Mouse (Mus musculus) heart, adult 9 months (tissue): ENCODE measurements around the gene Gm3411.
"Not testable (repeated sequence)": the region's sequence is repeated elsewhere in the genome, so short reads cannot be mapped to it uniquely, and the experiment has no call there.

Source experiments
- DNase-seq, 2 experiments: peaks; one replicate each; pipeline ENCODE4 v3.0.0; 2022; ENCODE audit warnings: low spot score in 2 of 2

Gene Gm3411

DNA sequence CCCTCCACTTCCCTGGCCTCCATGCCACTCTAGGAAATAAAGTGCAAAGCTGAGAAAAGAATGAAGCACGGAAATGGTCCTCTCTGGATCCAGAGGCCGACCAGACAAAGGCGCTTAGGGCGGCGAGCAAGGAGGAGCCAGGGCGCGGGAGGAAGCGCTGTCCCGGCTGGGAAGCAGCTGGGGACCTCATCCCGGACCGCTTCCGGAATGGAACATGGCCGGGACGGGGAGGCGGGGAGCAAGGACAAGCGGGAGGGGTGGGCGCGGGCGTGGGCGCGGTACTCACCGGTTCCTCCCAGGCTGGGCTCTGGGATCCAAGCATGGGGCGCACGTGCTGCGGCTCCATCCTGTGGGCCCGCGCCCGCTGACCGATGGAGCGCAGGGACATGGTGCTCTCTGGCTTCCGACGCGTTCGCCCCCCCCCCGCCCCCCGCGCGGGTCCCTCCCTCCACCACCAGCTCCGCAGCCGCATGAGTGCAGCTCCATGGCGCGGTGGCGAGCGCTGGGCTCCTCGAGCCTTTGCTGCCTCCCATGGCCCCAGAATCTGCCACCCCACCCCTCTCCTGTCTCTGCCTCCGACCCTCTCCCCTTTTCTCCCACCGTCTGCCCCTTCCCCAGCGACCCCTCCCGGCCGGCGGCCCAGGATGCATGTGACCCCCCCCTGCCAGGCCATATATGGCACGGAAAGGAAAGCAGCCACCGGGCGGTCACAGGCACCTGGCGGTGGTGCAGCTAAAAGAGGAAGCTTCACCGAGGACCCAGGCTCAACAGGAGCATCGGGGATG lies at the start of gene Gm3411:
Gm3411 (minus strand) TSS at position 320 of the 785 bp plus-strand sequence.
- DNase-seq, result peak; percentile 72 to 74

DNA sequence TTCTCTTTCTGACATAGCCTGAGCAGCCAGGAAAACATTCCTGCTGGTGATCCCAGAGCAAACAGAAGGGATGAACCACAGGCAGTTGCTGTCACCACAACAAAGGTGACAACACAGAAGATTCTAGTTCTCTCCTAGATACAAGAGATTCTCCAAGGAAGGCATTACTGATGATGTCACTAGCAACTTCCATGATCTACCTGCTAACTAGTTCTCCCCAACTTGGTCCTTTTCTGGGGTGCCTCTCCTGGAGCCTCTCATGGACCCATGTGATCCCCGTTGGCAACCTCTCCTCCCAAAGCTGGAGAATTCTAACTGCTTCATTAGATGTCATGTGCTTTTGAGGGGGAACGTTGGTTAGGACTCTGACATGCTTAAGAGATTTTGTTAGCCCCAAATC lies 17.7 kb upstream of the Gm3411 start, which contains the start of gene Gm21103:
Gm21103 (minus strand) TSS at position 101 of the 400 bp plus-strand sequence.
- not testable (repeated sequence) for DNase-seq

DNA sequence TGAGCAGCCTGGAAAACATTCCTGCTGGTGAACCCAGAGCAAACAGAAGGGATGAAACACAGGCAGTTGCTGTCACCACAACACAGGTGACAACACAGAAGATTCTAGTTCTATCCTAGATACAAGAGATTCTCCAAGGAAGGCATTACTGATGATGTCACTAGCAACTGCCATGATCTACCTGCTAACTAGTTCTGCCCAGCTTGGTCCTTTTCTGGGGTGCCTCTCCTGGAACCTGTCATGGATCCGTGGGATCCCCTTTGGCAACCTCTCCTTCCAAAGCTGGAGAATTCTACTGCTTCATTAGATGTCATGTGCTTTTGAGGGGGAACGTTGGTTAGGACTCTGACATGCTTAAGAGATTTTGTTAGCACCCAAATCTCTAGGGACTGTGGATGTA lies 67.9 kb downstream of the Gm3411 start, which contains the start of gene Gm21560:
Gm21560 (minus strand) TSS at position 101 of the 400 bp plus-strand sequence.
- not testable (repeated sequence) for DNase-seq
